Mouse (Mus musculus) lung, embryonic 16.5 days (tissue): ENCODE results near the gene Twist2. TPM values are rescaled to one million over a fixed set of nuclear protein-coding genes. Genes with fewer than 3 reads are reported as not detected.

Experiments
- ATAC-seq: fragments of 200-750 bp; cut with Nextera tagmentation; 2 replicates; pipeline ENCODE4 v1.8.0; 2017; ENCODE audit warnings: low read depth, mild to moderate bottlenecking, moderate library complexity
- H3K27ac ChIP-seq: fragments of 300-500 bp; sonication (generic); 2 replicates; pipeline ENCODE4 v1.5.1; 2014; ENCODE audit warnings: mild to moderate bottlenecking, control low read depth, low read length
- H3K27me3 ChIP-seq: fragments of 300-500 bp; sonication (generic); 2 replicates; pipeline ENCODE4 v1.6.1; 2014; ENCODE audit warnings: low read depth, low read length, mixed read lengths; ENCODE audit not compliant: control insufficient read depth, insufficient read depth
- H3K36me3 ChIP-seq: fragments of 300-500 bp; sonication (generic); 2 replicates; pipeline ENCODE4 v1.6.1; 2014; ENCODE audit warnings: low read length; ENCODE audit not compliant: control insufficient read depth, insufficient read depth
- H3K4me1 ChIP-seq: fragments of 300-500 bp; sonication (generic); replicated peaks from 2 replicates; pipeline ENCODE4 v1.6.1; 2014; ENCODE audit warnings: low read length, mixed read lengths; ENCODE audit not compliant: control insufficient read depth, insufficient read depth
- H3K4me2 ChIP-seq: fragments of 300-500 bp; sonication (generic); 2 replicates; pipeline ENCODE4 v1.6.1; 2014; ENCODE audit warnings: low read depth, low read length, control low read depth
- H3K4me3 ChIP-seq: fragments of 300-500 bp; sonication (generic); 2 replicates; pipeline ENCODE4 v1.5.1; 2014; ENCODE audit warnings: mild to moderate bottlenecking, low read length, control low read depth
- H3K9ac ChIP-seq: fragments of 300-500 bp; sonication (generic); 2 replicates; pipeline ENCODE4 v1.6.1; 2014; ENCODE audit warnings: low read length, control low read depth
- H3K9me3 ChIP-seq: fragments of 300-500 bp; sonication (generic); 2 replicates; pipeline ENCODE4 v1.6.1; 2016; ENCODE audit warnings: low read length; ENCODE audit not compliant: control insufficient read depth
- WGBS: fragments of 180-500 bp; shearing (Covaris S2); extraction: QIAGEN DNeasy Blood & Tissue Kit; methylation state at CpG from one replicate; pipeline ENCODE4 v1.1.7; 2014; 5-methylcytosine and 5-hydroxymethylcytosine counted together
- polyA plus RNA-seq: library from polyadenylated mRNA; unstranded; fragments of >200 nt; fragmentation: Nextera tagmentation; extraction: Ambion mirVana; gene quantifications from 2 replicates; pipeline ENCODE4 v1.2.1, GENCODE M21; 2015

Twist2 gene
- polyA plus RNA-seq, result 6.8 and 7.2 TPM in 2 replicates

GRCm38 (mm10) chr1:91800967-91801843 is at the start of gene Twist2:
Twist2 (plus strand) TSS chr1:91801461.
- WGBS, result under 1% methylated on average over 69 of the region's 77 CpGs
- Histone ChIP-seq H3K4me2 (peak within 1 kb of the TSS; percentile 94), H3K4me1 (peaks cover 9% of the 10 kb centered on the region; the same call in 1 of the 2 replicates), H3K27me3 (peaks cover 46% of the 10 kb centered on the region), H3K36me3 (no peaks in the 10 kb centered on the region), H3K9me3 (no peaks in the 10 kb centered on the region), H3K27ac (peak within 1 kb of the TSS; percentile 53), H3K4me3 (peak within 1 kb of the TSS; percentile 63), H3K9ac (peak within 1 kb of the TSS; percentile 67)
- peak; percentile 81 for ATAC-seq

- no peak overlapping the region for H3K9ac ChIP-seq
- H3K36me3 ChIP-seq, result no peaks in the 10 kb centered on the region
- no peak overlapping the region for H3K27ac ChIP-seq
- WGBS, result 68% methylated on average over 9 of the region's 9 CpGs
- no peak for ATAC-seq
- H3K9me3 ChIP-seq, result no peaks in the 10 kb centered on the region
- H3K4me2 ChIP-seq, result no peak overlapping the region
- H3K27me3 ChIP-seq, result no peaks in the 10 kb centered on the region; the same call in 1 of the 2 replicates
- H3K4me1 ChIP-seq, result peaks cover 5% of the 10 kb centered on the region; the same call in 1 of the 2 replicates
- no peak overlapping the region for H3K4me3 ChIP-seq
Observed at GRCm38 (mm10) chr1:91752931-91753330, 48.3 kb upstream of the Twist2 start.

DNA sequence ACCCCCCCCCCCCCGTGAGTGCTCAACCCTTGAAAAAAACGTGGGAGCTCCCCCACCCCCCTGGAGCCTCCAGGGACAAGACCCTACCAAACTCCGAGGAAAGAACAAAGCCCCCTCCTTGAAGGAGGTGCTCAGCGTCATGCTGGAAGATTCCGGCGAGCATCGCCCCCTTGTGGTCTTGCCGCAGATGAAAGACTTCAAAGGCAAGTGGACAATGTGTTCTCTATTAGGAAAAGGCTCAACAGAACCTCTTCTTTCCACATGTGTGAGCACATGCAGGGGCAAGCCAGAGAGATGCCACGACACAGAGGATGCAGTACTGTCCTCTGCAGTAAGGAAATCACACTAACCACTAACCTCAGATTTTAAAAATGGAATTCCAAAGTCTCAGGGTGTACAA is 46.2 kb upstream of the Twist2 start:
- peak overlapping the region; percentile 27; the same call in 1 of the 2 replicates for H3K9ac ChIP-seq
- H3K9me3 ChIP-seq, result no peaks in the 10 kb centered on the region
- H3K4me3 ChIP-seq, result 0 out of 2 replicates have a peak overlapping the region, but pooled peaks have one; percentile 15
- H3K4me1 ChIP-seq, result peaks cover 15% of the 10 kb centered on the region
- H3K27me3 ChIP-seq, result no peaks in the 10 kb centered on the region; the same call in 1 of the 2 replicates
- WGBS, result under 1% methylated on average over 9 of the region's 9 CpGs
- no peaks in the 10 kb centered on the region for H3K36me3 ChIP-seq
- H3K27ac ChIP-seq, result no peak overlapping the region
- ATAC-seq, result peak; percentile 60
- peak overlapping the region; percentile 49 for H3K4me2 ChIP-seq

GRCm38 (mm10) chr1:91757292-91757691 is 44.0 kb upstream of the Twist2 start:
- peak overlapping the region; percentile 46 for H3K27ac ChIP-seq
- H3K9me3 ChIP-seq, result no peaks in the 10 kb centered on the region
- peak overlapping the region; percentile 64 for H3K9ac ChIP-seq
- H3K4me1 ChIP-seq, result peaks cover 30% of the 10 kb centered on the region
- WGBS, result 19% methylated on average over 16 of the region's 16 CpGs
- H3K4me2 ChIP-seq, result peak overlapping the region; percentile 59
- H3K4me3 ChIP-seq, result peak overlapping the region; percentile 30
- H3K27me3 ChIP-seq, result no peaks in the 10 kb centered on the region; the same call in 1 of the 2 replicates
- ATAC-seq, result no peak
- H3K36me3 ChIP-seq, result no peaks in the 10 kb centered on the region

DNA sequence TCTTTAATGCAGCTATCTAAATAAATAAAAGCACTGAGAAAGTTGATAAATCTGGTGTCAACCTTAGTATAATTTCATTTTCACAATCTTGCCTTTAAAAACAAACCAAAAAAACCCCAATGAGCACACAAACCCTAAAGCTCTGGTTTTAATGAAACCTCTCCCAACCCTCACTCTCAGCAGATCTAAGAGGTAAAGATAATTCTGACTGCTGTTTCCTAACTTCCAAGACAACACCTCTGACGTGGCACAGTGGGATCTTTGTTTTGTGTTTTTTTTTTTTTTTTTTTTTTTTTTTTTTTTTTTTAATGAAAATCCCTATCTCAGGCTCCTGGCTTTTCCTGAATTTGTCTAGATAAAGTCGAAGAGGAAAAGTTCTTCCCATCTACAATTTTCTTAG is 43.1 kb upstream of the Twist2 start:
- Histone ChIP-seq H3K27ac (no peak overlapping the region), H3K9me3 (no peaks in the 10 kb centered on the region), H3K4me1 (peaks cover 38% of the 10 kb centered on the region), H3K4me2 (peak overlapping the region; percentile 22; the same call in 1 of the 2 replicates), H3K27me3 (no peaks in the 10 kb centered on the region; the same call in 1 of the 2 replicates), H3K9ac (no peak overlapping the region), H3K4me3 (no peak overlapping the region), H3K36me3 (no peaks in the 10 kb centered on the region)
- ATAC-seq, result no peak
- WGBS, result 39% methylated on average over 2 of the region's 2 CpGs

DNA sequence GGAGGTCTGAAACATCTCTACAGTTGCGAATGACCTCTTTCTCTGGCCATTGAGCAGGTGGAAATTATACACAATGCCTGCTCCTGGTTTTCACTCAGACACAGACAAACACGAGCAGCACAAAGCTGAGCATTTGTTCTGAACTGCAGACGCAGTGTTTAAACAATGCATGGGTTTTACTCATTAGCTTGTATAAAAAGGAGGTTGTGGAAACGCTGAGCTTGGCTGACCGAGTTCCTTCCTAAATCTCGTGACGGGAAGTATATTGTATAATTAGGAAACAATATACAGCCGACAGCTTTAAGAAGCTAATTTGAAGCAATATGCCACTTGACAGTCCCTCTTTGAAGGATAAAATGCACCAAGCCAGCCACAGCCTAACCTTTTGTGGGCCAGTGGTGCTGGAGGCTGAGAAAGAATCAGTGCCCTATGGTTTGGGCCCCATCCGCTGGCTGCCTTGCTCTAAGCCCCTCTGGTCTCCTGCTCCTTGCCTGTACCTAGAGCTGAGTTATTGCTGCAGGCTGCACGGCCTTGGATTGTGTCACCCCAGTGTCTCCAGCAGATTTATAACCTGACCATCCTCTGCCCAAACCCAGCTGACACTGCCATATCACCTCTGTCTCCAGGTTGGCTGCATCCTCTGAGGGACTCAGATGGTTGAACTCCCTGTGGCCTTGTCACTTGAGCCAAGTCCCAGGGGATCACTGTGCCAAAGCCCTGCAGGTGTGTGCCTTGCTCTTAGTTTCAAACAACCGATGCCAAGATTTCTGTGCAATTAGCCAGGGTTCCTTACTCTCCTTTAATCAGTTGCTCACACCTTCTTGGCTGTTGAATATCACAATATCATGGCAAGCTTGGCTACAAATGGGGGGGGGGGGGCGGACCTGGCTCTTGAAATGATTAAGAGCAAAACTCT is 42.4 kb upstream of the Twist2 start:
- peaks cover 40% of the 10 kb centered on the region for H3K4me1 ChIP-seq
- no peak for ATAC-seq
- H3K4me2 ChIP-seq, result peak overlapping the region; percentile 22; the same call in 1 of the 2 replicates
- WGBS, result 33% methylated on average over 12 of the region's 12 CpGs
- H3K9ac ChIP-seq, result peak overlapping the region; percentile 26; the same call in 1 of the 2 replicates
- peak overlapping the region; percentile 43; the same call in 1 of the 2 replicates for H3K27ac ChIP-seq
- H3K9me3 ChIP-seq, result no peaks in the 10 kb centered on the region
- no peak overlapping the region for H3K4me3 ChIP-seq
- no peaks in the 10 kb centered on the region for H3K36me3 ChIP-seq
- H3K27me3 ChIP-seq, result no peaks in the 10 kb centered on the region; the same call in 1 of the 2 replicates

DNA sequence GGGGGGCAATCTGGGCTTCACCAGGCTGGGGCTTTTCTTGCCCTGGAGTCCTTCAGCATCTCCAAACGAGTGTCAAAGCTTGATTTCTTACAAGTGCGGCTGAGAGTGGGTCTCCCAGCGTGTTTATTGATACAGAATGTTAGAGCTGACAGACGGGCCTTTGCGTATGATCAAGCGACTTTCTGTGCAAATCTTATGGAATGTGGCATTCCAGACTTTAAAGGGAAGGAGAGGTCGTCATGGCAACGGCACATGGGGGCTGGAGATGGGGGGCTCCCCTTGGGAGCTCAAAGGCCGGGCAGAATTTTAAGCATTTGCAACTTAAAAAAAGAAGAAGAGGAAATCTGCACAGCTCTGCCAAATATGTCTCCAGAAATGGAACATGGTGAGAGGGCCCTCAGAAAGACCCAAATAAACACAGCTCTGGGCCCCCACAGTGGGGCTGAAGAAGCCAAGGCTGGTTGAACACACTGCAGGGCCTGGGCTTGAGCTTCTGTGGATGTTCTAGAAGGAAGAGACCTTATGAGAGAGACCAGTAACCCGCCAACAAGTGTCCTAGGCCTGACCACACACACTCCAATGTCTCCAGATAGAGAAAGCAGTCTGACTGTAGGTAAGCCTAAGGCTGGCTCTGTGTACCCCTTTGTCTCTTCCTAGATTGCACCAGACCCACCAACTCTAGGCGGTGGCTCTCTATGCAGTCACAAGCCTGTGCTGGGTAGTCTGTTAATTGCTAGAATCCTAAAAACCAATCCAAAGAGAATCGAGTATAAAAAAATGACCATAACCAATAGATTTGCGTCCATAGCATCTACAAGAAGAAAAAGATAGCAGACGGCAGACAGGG is 40.9 kb upstream of the Twist2 start:
- Histone ChIP-seq H3K36me3 (no peaks in the 10 kb centered on the region), H3K4me1 (peaks cover 38% of the 10 kb centered on the region), H3K9ac (no peak overlapping the region), H3K27me3 (no peaks in the 10 kb centered on the region; the same call in 1 of the 2 replicates), H3K9me3 (no peaks in the 10 kb centered on the region), H3K4me2 (no peak overlapping the region), H3K4me3 (no peak overlapping the region), H3K27ac (peak overlapping the region; percentile 70)
- peak; percentile 55 for ATAC-seq
- 39% methylated on average over 14 of the region's 14 CpGs for WGBS

- 16% methylated on average over 12 of the region's 12 CpGs for WGBS
- Histone ChIP-seq H3K36me3 (no peaks in the 10 kb centered on the region), H3K9me3 (no peaks in the 10 kb centered on the region), H3K4me1 (peaks cover 35% of the 10 kb centered on the region), H3K4me2 (no peak overlapping the region), H3K27me3 (no peaks in the 10 kb centered on the region), H3K4me3 (no peak overlapping the region), H3K9ac (no peak overlapping the region), H3K27ac (peak overlapping the region; percentile 60)
- peak; percentile 52; the same call in 1 of the 2 replicates for ATAC-seq
Observed at GRCm38 (mm10) chr1:91762528-91763091, 38.7 kb upstream of the Twist2 start.
